Mouse (Mus musculus) C2C12 (cell line): ENCODE data around the gene Dppa5a.
"Not testable (repeated sequence)": the region's sequence is repeated elsewhere in the genome, so short reads cannot be mapped to it uniquely, and the experiment has no call there.

ENCODE experiments used
- CEBPB ChIP-seq: IDR thresholded peaks from one replicate; pipeline ENCODE4 v1.6.1; 2011; ENCODE audit warnings: low read depth, mild to moderate bottlenecking, control low read depth, moderate library complexity
- CTCF ChIP-seq: IDR thresholded peaks from one replicate; pipeline ENCODE4 v1.5.1; 2011; ENCODE audit not compliant: control insufficient read depth, insufficient read depth, insufficient read length
- USF1 ChIP-seq: IDR thresholded peaks from one replicate; pipeline ENCODE4 v1.6.1; 2011; ENCODE audit warnings: low read depth, mild to moderate bottlenecking, control low read depth, moderate library complexity

- TF ChIP-seq CTCF, CEBPB, USF1: not testable (repeated sequence)
Measured at GRCm38 (mm10) chr9:78349141-78349540, 18.8 kb downstream of the Dppa5a start.
